Mouse (Mus musculus) heart, postnatal 0 days (tissue): Measurements from ENCODE around the gene Olfr586. TPM values are rescaled to one million over a fixed set of nuclear protein-coding genes. Genes with fewer than 3 reads are reported as not detected.

Source experiments
- ATAC-seq: fragments of 200-750 bp; cut with Nextera tagmentation; 2 replicates; pipeline ENCODE4 v1.8.0; 2017; ENCODE audit warnings: low read depth, moderate number of reproducible peaks, moderate library complexity; ENCODE audit not compliant: insufficient read depth
- DNase-seq: peaks from one replicate; pipeline ENCODE4 v3.0.0-alpha.2; 2016; ENCODE audit warnings: low spot score
- H3K27ac ChIP-seq: fragments of 300-500 bp; sonication (generic); 2 replicates; pipeline ENCODE4 v1.5.1; 2014; ENCODE audit warnings: low read depth, mild to moderate bottlenecking
- H3K27me3 ChIP-seq: fragments of 300-500 bp; sonication (generic); 2 replicates; pipeline ENCODE4 v1.6.1; 2014; ENCODE audit warnings: low read length, mixed read lengths; ENCODE audit not compliant: control insufficient read depth, insufficient read depth
- H3K36me3 ChIP-seq: fragments of 300-500 bp; sonication (generic); replicated peaks from 2 replicates; pipeline ENCODE4 v1.6.1; 2014; ENCODE audit warnings: low read length, mixed read lengths; ENCODE audit not compliant: control insufficient read depth, insufficient read depth
- H3K4me1 ChIP-seq: fragments of 300-500 bp; sonication (generic); 2 replicates; pipeline ENCODE4 v1.6.1; 2014; ENCODE audit warnings: antibody characterized with exemption; ENCODE audit not compliant: control insufficient read depth, insufficient read depth
- H3K4me2 ChIP-seq: fragments of 300-500 bp; sonication (generic); 2 replicates; pipeline ENCODE4 v1.6.1; 2014; ENCODE audit warnings: low read depth, mild to moderate bottlenecking, low read length, moderate library complexity
- H3K4me3 ChIP-seq: fragments of 300-500 bp; sonication (generic); 2 replicates; pipeline ENCODE4 v1.5.1; 2014; ENCODE audit warnings: low read depth, low read length
- H3K9ac ChIP-seq: fragments of 300-500 bp; sonication (generic); replicated peaks from 2 replicates; pipeline ENCODE4 v1.6.1; 2014; ENCODE audit warnings: low read depth, low read length, mixed read lengths
- H3K9me3 ChIP-seq: fragments of 300-500 bp; sonication (generic); replicated peaks from 2 replicates; pipeline ENCODE4 v1.6.1; 2016; ENCODE audit warnings: low read length; ENCODE audit not compliant: control insufficient read depth
- CTCF ChIP-seq: IDR thresholded peaks from 2 replicates; pipeline ENCODE4 v1.5.1; 2016; ENCODE audit warnings: antibody characterized with exemption, control low read depth, low read depth
- EP300 ChIP-seq: IDR thresholded peaks from 2 replicates; pipeline ENCODE4 v1.6.1; 2016; ENCODE audit warnings: antibody characterized with exemption, low read depth
- WGBS: fragments of 180-500 bp; shearing (Covaris S2); extraction: QIAGEN DNeasy Blood & Tissue Kit; methylation state at CpG from one replicate; pipeline ENCODE4 v1.1.7; 2014; 5-methylcytosine and 5-hydroxymethylcytosine counted together
- polyA plus RNA-seq: library from polyadenylated mRNA; unstranded; fragments of >200 nt; fragmentation: Nextera tagmentation; extraction: Ambion mirVana; gene quantifications from 2 replicates; pipeline ENCODE4 v1.2.1, GENCODE M21; 2015
- total RNA-seq: library from RNA; depleted of rRNA; stranded (reverse); fragments of >200 nt; gene quantifications from 2 replicates; pipeline ENCODE4 v1.2.3, GENCODE M21; 2014; ENCODE audit warnings: low replicate concordance; rRNA removed

The Olfr586 gene
- total RNA-seq: not detected in 2 replicates
- not detected in 2 replicates for polyA plus RNA-seq

DNA sequence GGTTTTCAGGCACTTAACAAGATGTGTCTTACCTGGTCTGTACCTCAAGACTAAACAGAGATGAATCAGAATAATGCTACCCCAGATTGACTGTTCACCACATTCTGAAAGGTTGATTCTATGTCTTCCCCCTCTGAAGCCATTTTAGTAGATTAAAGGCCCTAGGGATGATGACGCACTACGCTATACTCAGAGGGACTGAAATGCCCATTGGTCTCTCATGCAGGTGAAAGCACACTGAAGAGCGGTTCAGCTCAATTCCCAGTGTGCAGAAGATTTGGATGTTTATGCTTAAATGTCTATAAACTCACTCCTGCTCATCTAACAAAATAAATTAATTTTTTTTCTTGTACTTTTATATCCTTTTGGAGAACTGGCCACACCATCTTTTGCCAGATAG, at the start of gene Olfr586:
TSS of gene Olfr586 (minus strand) at position 101 of the 400 bp plus-strand sequence.
- Histone ChIP-seq H3K36me3 (no peaks in the 10 kb centered on the region), H3K9me3 (no peaks in the 10 kb centered on the region), H3K9ac (no peak within 1 kb of the TSS), H3K27ac (no peak within 1 kb of the TSS), H3K27me3 (no peaks in the 10 kb centered on the region), H3K4me1 (no peaks in the 10 kb centered on the region), H3K4me2 (no peak within 1 kb of the TSS), H3K4me3 (no peak within 1 kb of the TSS)
- no peak for DNase-seq
- no peak for ATAC-seq
- 89% methylated on average over 3 of the region's 3 CpGs for WGBS
- TF ChIP-seq EP300 (no peak), CTCF (no peak)

DNA sequence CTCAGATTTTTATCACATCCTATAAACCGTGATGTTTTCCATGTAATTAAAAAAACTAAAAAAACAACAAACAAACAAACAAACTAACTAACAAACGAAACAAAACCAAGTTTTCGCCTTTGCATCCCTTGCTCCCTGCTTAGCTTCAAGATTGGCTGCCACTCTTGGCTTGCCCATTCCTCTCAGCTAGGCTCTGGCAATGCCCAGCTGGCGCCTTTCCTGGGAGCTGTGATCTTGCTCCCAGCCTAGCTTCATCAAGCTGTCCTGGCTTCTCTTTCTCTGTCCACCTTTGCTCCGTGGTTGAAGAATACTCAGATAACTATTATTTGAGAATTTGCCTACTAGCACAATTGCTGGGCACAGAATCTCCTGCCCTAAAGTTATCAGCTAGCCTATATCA, 44.3 kb upstream of the Olfr586 start:
- TF ChIP-seq CTCF: no peak
- TF ChIP-seq EP300: no peak
- DNase-seq (no peak), ATAC-seq (no peak)
- 64% methylated on average over 5 of the region's 5 CpGs for WGBS
- Histone ChIP-seq H3K4me2 (no peak overlapping the region), H3K27me3 (no peaks in the 10 kb centered on the region), H3K4me1 (no peaks in the 10 kb centered on the region), H3K9ac (no peak overlapping the region), H3K4me3 (no peak overlapping the region), H3K36me3 (no peaks in the 10 kb centered on the region), H3K27ac (no peak overlapping the region), H3K9me3 (no peaks in the 10 kb centered on the region)

DNA sequence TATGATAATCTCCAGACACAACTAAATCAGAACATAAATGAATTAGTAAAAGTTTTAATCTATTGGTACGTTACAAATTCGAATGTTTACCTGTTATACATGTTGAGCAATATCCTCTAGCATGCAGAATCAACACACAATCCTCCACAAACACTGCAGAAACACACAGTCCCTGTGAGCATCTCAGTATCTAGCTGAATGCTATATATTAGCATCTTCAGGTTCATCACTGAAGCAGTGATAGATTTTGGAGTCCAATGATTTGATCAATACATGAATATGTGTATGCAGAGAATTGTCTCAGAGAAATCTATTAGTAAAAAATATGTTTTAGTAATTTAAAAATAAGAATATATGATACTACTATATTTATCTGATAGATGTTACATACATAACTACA, 30.8 kb upstream of the Olfr586 start, which contains the start of gene Olfr589:
TSS of gene Olfr589 (minus strand) at position 101 of the 400 bp plus-strand sequence.
- Histone ChIP-seq H3K27me3 (no peaks in the 10 kb centered on the region), H3K36me3 (no peaks in the 10 kb centered on the region), H3K4me1 (no peaks in the 10 kb centered on the region), H3K9me3 (no peaks in the 10 kb centered on the region), H3K4me3 (no peak within 1 kb of the TSS), H3K4me2 (no peak within 1 kb of the TSS), H3K9ac (no peak within 1 kb of the TSS), H3K27ac (no peak within 1 kb of the TSS)
- WGBS: 42% methylated on average over 2 of the region's 2 CpGs
- DNase-seq: no peak
- no peak for ATAC-seq
- TF ChIP-seq EP300 (no peak), CTCF (no peak)

DNA sequence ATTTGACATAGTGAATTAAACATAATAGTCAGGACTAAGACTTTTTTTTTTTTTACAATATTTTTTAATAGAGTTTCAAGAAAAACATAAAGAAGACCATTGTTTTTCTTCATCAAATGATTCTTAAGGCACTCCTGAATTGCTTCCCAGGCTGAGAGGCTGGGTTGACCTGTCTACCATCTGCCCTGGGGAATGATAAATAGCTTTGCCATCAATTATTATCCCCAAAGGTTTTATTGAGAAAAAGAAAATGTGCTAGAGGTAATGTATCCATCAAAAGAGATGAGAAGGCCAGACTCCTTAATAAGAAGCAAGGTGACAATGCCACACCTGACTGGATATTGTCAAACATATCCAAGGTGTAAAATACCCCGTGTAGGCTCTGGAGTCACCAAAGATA, 15.1 kb upstream of the Olfr586 start, which contains the start of gene Olfr588-ps1:
TSS of gene Olfr588-ps1 (plus strand) at position 301 of the 400 bp plus-strand sequence.
- ATAC-seq (no peak), DNase-seq (no peak)
- Histone ChIP-seq H3K4me1 (no peaks in the 10 kb centered on the region), H3K4me3 (no peak within 1 kb of the TSS), H3K9ac (no peak within 1 kb of the TSS), H3K36me3 (no peaks in the 10 kb centered on the region), H3K4me2 (no peak within 1 kb of the TSS), H3K27ac (no peak within 1 kb of the TSS), H3K27me3 (no peaks in the 10 kb centered on the region), H3K9me3 (no peaks in the 10 kb centered on the region)
- WGBS: 59% methylated on average over 1 of the region's 1 CpGs
- TF ChIP-seq EP300 (no peak), CTCF (no peak)

DNA sequence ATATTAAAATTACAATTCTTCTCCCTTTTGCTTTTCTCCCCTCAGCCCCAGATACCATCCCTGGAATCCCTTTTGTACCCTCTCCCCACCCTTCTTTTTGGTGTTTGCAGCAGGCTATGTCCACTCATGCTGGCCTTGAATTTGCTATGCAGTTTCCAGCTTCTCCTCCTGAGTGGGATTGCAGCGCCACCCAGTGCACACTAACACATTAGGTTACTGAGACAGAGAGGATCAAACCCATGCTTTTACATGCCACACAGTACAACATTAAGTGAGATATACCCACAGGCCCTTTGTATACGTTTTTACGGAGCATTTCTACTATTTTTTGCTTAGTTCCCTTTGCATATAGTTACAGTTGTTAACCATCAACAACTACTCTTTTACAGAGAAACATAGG, 6.0 kb downstream of the Olfr586 start:
- ATAC-seq (no peak), DNase-seq (no peak)
- Histone ChIP-seq H3K4me2 (no peak overlapping the region), H3K27me3 (no peaks in the 10 kb centered on the region), H3K9ac (no peak overlapping the region), H3K9me3 (no peaks in the 10 kb centered on the region), H3K27ac (no peak overlapping the region), H3K36me3 (no peaks in the 10 kb centered on the region), H3K4me3 (no peak overlapping the region), H3K4me1 (no peaks in the 10 kb centered on the region)
- TF ChIP-seq EP300: no peak
- peak; percentile 47 for TF ChIP-seq CTCF
- WGBS: 38% methylated on average over 3 of the region's 3 CpGs

DNA sequence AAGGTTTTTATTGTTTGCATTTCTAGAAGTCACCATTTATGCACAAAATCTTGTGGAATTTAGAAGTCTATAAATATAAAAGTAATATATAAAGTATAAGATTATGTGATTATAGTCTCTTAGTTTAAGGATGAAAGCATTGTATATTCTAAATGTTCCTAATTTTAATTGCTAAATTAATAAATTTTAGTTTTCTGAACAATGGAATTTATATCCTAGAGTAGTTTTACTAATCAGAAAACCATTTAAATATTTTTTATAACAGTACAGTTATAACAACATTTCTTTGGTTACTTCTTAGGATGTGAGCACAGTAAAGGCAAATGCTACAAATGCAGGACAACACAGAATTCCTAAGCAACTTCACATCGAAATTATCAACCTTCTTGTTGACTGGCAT, 28.0 kb downstream of the Olfr586 start, which contains the start of gene Olfr585:
TSS of gene Olfr585 (plus strand) at position 301 of the 400 bp plus-strand sequence.
- ATAC-seq (no peak), DNase-seq (no peak)
- Histone ChIP-seq H3K9me3 (no peaks in the 10 kb centered on the region), H3K4me3 (no peak within 1 kb of the TSS), H3K9ac (no peak within 1 kb of the TSS), H3K27me3 (no peaks in the 10 kb centered on the region), H3K27ac (no peak within 1 kb of the TSS), H3K4me1 (no peaks in the 10 kb centered on the region), H3K4me2 (no peak within 1 kb of the TSS), H3K36me3 (no peaks in the 10 kb centered on the region)
- no peak for TF ChIP-seq CTCF
- no peak for TF ChIP-seq EP300
- WGBS: 67% methylated on average over 1 of the region's 1 CpGs
